In genomic region chr13:43750301-43750700, GRCm38 (mm10) we compare ENCODE assay signal across 17 mouse cellular contexts. TPM values are rescaled to one million over a fixed set of nuclear protein-coding genes. Genes with fewer than 3 reads are reported as not detected.
DNase-seq lines count a peak whose midpoint lies in the region; ATAC-seq and TF ChIP-seq lines count a peak whose summit lies in the region.
"Had no signal": no experiment of that assay in that cellular context is flagged by ENCODE, and none has a peak within 500 bp of the region (broad histone marks: within the 10 kb centered on the region; RNA-seq: fewer than 3 reads in every experiment).

No protein-coding gene starts in this region.

- H3K9me3 ChIP-seq in liver, postnatal 0 days (ENCODE audit: low read length): no peaks in the 10 kb centered on the region
- H3K9me3 ChIP-seq in liver, embryonic 11.5 days (ENCODE audit: control insufficient read depth, low read length): no peaks in the 10 kb centered on the region
- H3K9me3 ChIP-seq: forebrain, embryonic 13.5 days; heart, embryonic 12.5 days; hindbrain, embryonic 12.5 days had no signal

- H3K4me3 ChIP-seq in gastrocnemius, adult 2 months: no peak overlapping the region
- H3K4me3 ChIP-seq in liver, postnatal 0 days (ENCODE audit: low read depth, low read length): no peak overlapping the region
- H3K4me3 ChIP-seq in liver, embryonic 11.5 days (ENCODE audit: low read depth, low read length): no peak overlapping the region
- H3K4me3 ChIP-seq: forebrain, embryonic 13.5 days; heart, embryonic 12.5 days; hindbrain, embryonic 12.5 days; midbrain, embryonic 15.5 days had no signal

- H3K9ac ChIP-seq in liver, postnatal 0 days (replicated peaks): no peak overlapping the region
- no peak overlapping the region for H3K9ac ChIP-seq in liver, embryonic 11.5 days (ENCODE audit: low read depth, low read length)
- H3K9ac ChIP-seq: forebrain, embryonic 13.5 days; heart, embryonic 12.5 days; hindbrain, embryonic 12.5 days; midbrain, embryonic 15.5 days had no signal

- no peak for TF ChIP-seq EP300 in liver, postnatal 0 days (IDR thresholded peaks at IDR 0.05; ENCODE audit: low read depth)

- no peaks in the 10 kb centered on the region for H3K27me3 ChIP-seq in liver, postnatal 0 days (ENCODE audit: insufficient read depth, low read length)
- no peaks in the 10 kb centered on the region for H3K27me3 ChIP-seq in liver, embryonic 11.5 days (replicated peaks; ENCODE audit: control insufficient read depth, insufficient read depth, low read length)
- H3K27me3 ChIP-seq: forebrain, embryonic 13.5 days; heart, embryonic 12.5 days; hindbrain, embryonic 12.5 days; midbrain, embryonic 15.5 days had no signal

- no peaks in the 10 kb centered on the region for H3K36me3 ChIP-seq in liver, postnatal 0 days (replicated peaks; ENCODE audit: insufficient read depth, low read length)
- no peaks in the 10 kb centered on the region for H3K36me3 ChIP-seq in liver, embryonic 11.5 days (ENCODE audit: control insufficient read depth, insufficient read depth, low read length)
- H3K36me3 ChIP-seq: heart, embryonic 12.5 days; hindbrain, embryonic 12.5 days; midbrain, embryonic 15.5 days had no signal

- H3K4me1 ChIP-seq in liver, postnatal 0 days (ENCODE audit: insufficient read depth): no peaks in the 10 kb centered on the region
- H3K4me1 ChIP-seq in liver, embryonic 11.5 days (replicated peaks; ENCODE audit: control insufficient read depth, insufficient read depth, low read length): no peaks in the 10 kb centered on the region
- H3K4me1 ChIP-seq: forebrain, embryonic 13.5 days; midbrain, embryonic 15.5 days had no signal

- intact Hi-C loops in gastrocnemius, adult 2 months (cut with DNase I): no loop called here

- H3K27ac ChIP-seq in gastrocnemius, adult 2 months: no peak overlapping the region
- no peak overlapping the region for H3K27ac ChIP-seq in liver, postnatal 0 days (ENCODE audit: low read depth)
- no peak overlapping the region for H3K27ac ChIP-seq in liver, embryonic 11.5 days (ENCODE audit: low read depth, low read length)
- H3K27ac ChIP-seq: forebrain, embryonic 13.5 days; hindbrain, embryonic 12.5 days; macrophage; midbrain, embryonic 15.5 days had no signal

- no peak for ATAC-seq in liver, postnatal 0 days
- ATAC-seq in liver, embryonic 11.5 days (replicated peaks; ENCODE audit: low FRiP score): no peak
- ATAC-seq in CD4-positive, CD25-positive, alpha-beta regulatory T cell, adult 4 months: peak; percentile 78
- no peak; the same call in 1 of the 2 replicates for ATAC-seq in frontal cortex, adult (ENCODE audit: low TSS enrichment)
- ATAC-seq: forebrain, embryonic 13.5 days; midbrain, embryonic 15.5 days had no signal

- DNase-seq in gastrocnemius, adult 2 months: no peak
- no peak for DNase-seq in gastrocnemius, adult 8-10 months (ENCODE audit: low spot score in 2 of 2)
- no peak for DNase-seq in liver, postnatal 0 days
- no peak for DNase-seq in liver, embryonic 11.5 days (ENCODE audit: low spot score)
- peak; percentile 21 for DNase-seq in lung, postnatal 25 days (ENCODE audit: low spot score)
- DNase-seq in right cerebral cortex, postnatal 14 days: no peak
- DNase-seq: cerebellum, postnatal 10 days; gastrocnemius, postnatal 25 days; right cerebral cortex, adult 18-20 months; thymus, adult 2 months had no signal

- H3K4me2 ChIP-seq in liver, postnatal 0 days (ENCODE audit: low read depth, low read length): no peak overlapping the region
- H3K4me2 ChIP-seq in liver, embryonic 11.5 days: no peak overlapping the region
- H3K4me2 ChIP-seq: forebrain, embryonic 13.5 days; heart, embryonic 12.5 days; hindbrain, embryonic 12.5 days; midbrain, embryonic 15.5 days had no signal

- WGBS in liver, postnatal 0 days (ENCODE audit: insufficient replicate concordance): 38% methylated on average over 3 of the region's 3 CpGs
- WGBS in liver, embryonic 11.5 days: 58% methylated on average over 3 of the region's 3 CpGs

- TF ChIP-seq CTCF in gastrocnemius, adult 2 months (IDR thresholded peaks at IDR 0.05): peak; percentile 36; the same call in 1 of the 2 replicates
- TF ChIP-seq CTCF in liver, postnatal 0 days (IDR thresholded peaks at IDR 0.05; ENCODE audit: low read depth): peak; percentile 48

RNA-seq across cellular contexts. Expression of gene Cd83, which starts 34.3 kb away (rescaled TPM):
- total RNA-seq in gastrocnemius, adult 2 months (2021): 1 to 10 TPM in 1 of 2 experiments, under 1 TPM in 1; 0.33 to 1.3 TPM
- 1 to 10 TPM in 1 of 4 experiments, under 1 TPM in 3; 0.22 to 1.2 (median 0.69) TPM for total RNA-seq in gastrocnemius, adult 8-10 months (2022)
- polyA plus RNA-seq in liver, postnatal 0 days (2015; fragmentation: Nextera tagmentation; extraction: Ambion mirVana): 1.9 and 2.0 TPM in 2 replicates
- 1.3 and 1.8 TPM in 2 replicates for polyA plus RNA-seq in liver, embryonic 11.5 days (2014; fragmentation: Nextera tagmentation; extraction: Ambion mirVana)
- polyA plus RNA-seq in CD4-positive, CD25-positive, alpha-beta regulatory T cell, adult 4 months (2017; shearing (Covaris generic)): 100 to 1,000 TPM; 294 to 385 TPM

Comparison
In these comparisons a context has a peak if more than half of its experiments do, and no peak if none do; other contexts are left out.
1. RNA of gene Cd83, which starts 34.3 kb away (polyA plus RNA-seq): 294 to 385 TPM in CD4-positive, CD25-positive, alpha-beta regulatory T cell, adult 4 months; 1.9 to 2.0 TPM in liver, postnatal 0 days and 1.3 to 1.8 TPM in liver, embryonic 11.5 days; every median in the first group is over 10 times any median in the second.